Mouse (Mus musculus): ENCODE results near the gene Gm3952.

The Gm3952 gene

GRCm38 (mm10) chr8:128798594-128798993 is at the start of gene Gm3952:
Gm3952 (minus strand) TSS chr8:128798694.
- DNase-seq: no peak

GRCm38 (mm10) chr8:128843749-128844148 is 45.3 kb upstream of the Gm3952 start:
- DNase-seq: no peak

- no peak for DNase-seq
Measured at GRCm38 (mm10) chr8:128812521-128812920, 14.0 kb upstream of the Gm3952 start.

- no peak for DNase-seq
Measured at GRCm38 (mm10) chr8:128735692-128736091, 62.8 kb downstream of the Gm3952 start.

- no peak for DNase-seq
Measured at GRCm38 (mm10) chr8:128734118-128734517, 64.4 kb downstream of the Gm3952 start.

- no peak for DNase-seq
Measured at GRCm38 (mm10) chr8:128732254-128732653, 66.2 kb downstream of the Gm3952 start.

- DNase-seq: no peak
Measured at GRCm38 (mm10) chr8:128727213-128727612, 71.3 kb downstream of the Gm3952 start.

GRCm38 (mm10) chr8:128724819-128725218 is 73.7 kb downstream of the Gm3952 start:
- DNase-seq: peak; percentile 8 to 13

GRCm38 (mm10) chr8:128716184-128716583 is 82.3 kb downstream of the Gm3952 start:
- DNase-seq: no peak

- DNase-seq: peak; percentile 60 to 90
Measured at GRCm38 (mm10) chr8:128709261-128709660, 89.2 kb downstream of the Gm3952 start.

GRCm38 (mm10) chr8:128704836-128705235 is 93.7 kb downstream of the Gm3952 start:
- no peak for DNase-seq

- no peak for DNase-seq
Measured at GRCm38 (mm10) chr8:128704376-128704775, 94.1 kb downstream of the Gm3952 start.

- no peak for DNase-seq
Measured at GRCm38 (mm10) chr8:128697945-128698344, 100.5 kb downstream of the Gm3952 start.

- DNase-seq: no peak
Measured at GRCm38 (mm10) chr8:128696701-128697397, 101.6 kb downstream of the Gm3952 start.
